Mouse (Mus musculus) intestine, postnatal 0 days (tissue): ENCODE measurements at regions not wholly inside any gene's neighbourhood (a gene's known extent, or its start where the extent isn't known, plus 50 kb on each side); places are given as distances from the start of the nearest gene placed in this dataset.

Experiments used
- ATAC-seq: fragments of 200-750 bp; cut with Nextera tagmentation; 2 replicates; pipeline ENCODE4 v1.8.0; 2017; ENCODE audit warnings: mild to moderate bottlenecking, moderate TSS enrichment, moderate library complexity
- H3K27ac ChIP-seq: fragments of 300-500 bp; sonication (generic); 2 replicates; pipeline ENCODE4 v1.5.1; 2014; ENCODE audit warnings: mild to moderate bottlenecking, low read depth, low read length, moderate library complexity
- H3K27me3 ChIP-seq: fragments of 300-500 bp; sonication (generic); replicated peaks from 2 replicates; pipeline ENCODE4 v1.6.1; 2014; ENCODE audit warnings: low read length, mixed read lengths; ENCODE audit not compliant: control insufficient read depth, insufficient read depth
- H3K36me3 ChIP-seq: fragments of 300-500 bp; sonication (generic); 2 replicates; pipeline ENCODE4 v1.6.1; 2014; ENCODE audit warnings: mild to moderate bottlenecking, moderate library complexity; ENCODE audit not compliant: control insufficient read depth, insufficient read depth
- H3K4me1 ChIP-seq: fragments of 300-500 bp; sonication (generic); replicated peaks from 2 replicates; pipeline ENCODE4 v1.6.1; 2014; ENCODE audit warnings: antibody characterized with exemption, low read length, mixed read lengths; ENCODE audit not compliant: control insufficient read depth, insufficient read depth
- H3K4me2 ChIP-seq: fragments of 300-500 bp; sonication (generic); replicated peaks from 2 replicates; pipeline ENCODE4 v1.6.1; 2014; ENCODE audit warnings: low read depth, mild to moderate bottlenecking, moderate library complexity
- H3K4me3 ChIP-seq: fragments of 300-500 bp; sonication (generic); 2 replicates; pipeline ENCODE4 v1.5.1; 2014; ENCODE audit warnings: low read depth, low read length
- H3K9ac ChIP-seq: fragments of 300-500 bp; sonication (generic); 2 replicates; pipeline ENCODE4 v1.6.1; 2014; ENCODE audit warnings: mild to moderate bottlenecking, low read depth, low read length
- H3K9me3 ChIP-seq: fragments of 300-500 bp; sonication (generic); 2 replicates; pipeline ENCODE4 v1.6.1; 2016; ENCODE audit warnings: mixed run types; ENCODE audit not compliant: control insufficient read depth
- CTCF ChIP-seq: sonication (generic); IDR thresholded peaks from 2 replicates; pipeline ENCODE4 v1.5.1; 2016; ENCODE audit warnings: low read depth, mild to moderate bottlenecking, control low read depth, antibody characterized with exemption, moderate library complexity
- WGBS: fragments of 180-500 bp; shearing (Covaris S2); extraction: QIAGEN DNeasy Blood & Tissue Kit; methylation state at CpG from one replicate; pipeline ENCODE4 v1.1.7; 2014; 5-methylcytosine and 5-hydroxymethylcytosine counted together

DNA sequence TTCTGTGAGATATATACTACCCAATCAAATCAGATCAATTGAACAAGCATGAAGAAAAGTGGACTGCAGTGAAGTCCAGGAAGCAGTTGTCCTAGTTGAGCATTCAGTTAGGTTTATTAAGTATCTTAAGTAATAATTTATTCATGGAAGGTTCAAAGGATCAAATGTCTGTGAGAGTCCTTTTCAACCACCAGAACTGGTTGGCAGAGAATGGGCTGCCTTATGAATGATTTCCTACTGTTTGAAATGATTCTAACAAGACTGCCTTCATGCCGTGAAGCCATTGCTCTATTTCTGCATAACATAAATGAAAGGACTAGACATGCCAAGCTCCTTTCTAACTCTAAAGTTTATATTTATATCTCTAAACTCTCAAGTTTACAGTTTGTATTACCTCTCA, 410.4 kb downstream of the Adcyap1 start:
- 91% methylated on average over 1 of the region's 1 CpGs for WGBS
- Histone ChIP-seq H3K4me1 (no peaks in the 10 kb centered on the region), H3K27me3 (no peaks in the 10 kb centered on the region), H3K4me2 (no peak overlapping the region), H3K9ac (no peak overlapping the region), H3K27ac (no peak overlapping the region), H3K4me3 (no peak overlapping the region), H3K9me3 (no peaks in the 10 kb centered on the region), H3K36me3 (no peaks in the 10 kb centered on the region)
- no peak for ATAC-seq
- TF ChIP-seq CTCF, result no peak

DNA sequence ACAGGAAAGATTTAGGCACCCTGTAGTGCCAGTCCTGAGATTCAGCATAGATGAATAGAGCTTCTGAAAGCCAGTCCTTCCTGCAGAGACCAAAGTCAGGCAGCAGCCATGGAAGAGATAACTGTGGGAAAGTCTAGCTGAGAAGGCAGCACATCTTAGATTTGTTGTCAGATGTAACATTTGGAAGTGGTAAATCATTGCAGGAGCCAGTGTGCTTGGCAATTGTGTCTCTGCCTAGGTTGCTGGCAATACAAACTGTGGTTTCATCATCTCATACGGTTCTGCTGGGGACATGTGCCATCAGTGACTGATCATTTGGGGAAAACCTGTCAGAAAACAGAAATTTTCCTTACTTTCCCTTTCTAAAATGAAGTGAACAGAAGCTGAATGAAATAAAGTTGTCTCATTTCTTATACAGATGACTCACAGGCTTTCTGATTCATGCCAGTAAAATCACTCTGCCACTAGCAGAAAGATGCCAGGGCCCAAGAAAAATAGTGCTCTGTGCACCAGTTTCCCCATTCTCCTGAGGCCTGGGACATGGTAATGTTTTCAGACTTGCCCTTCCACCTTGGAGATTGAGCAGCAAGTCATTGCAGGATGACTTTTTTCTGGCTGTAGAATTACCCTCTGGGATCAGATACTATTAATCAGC, 411.3 kb downstream of the Adcyap1 start:
- 57% methylated on average over 1 of the region's 1 CpGs for WGBS
- no peak for ATAC-seq
- no peak overlapping the region for H3K4me2 ChIP-seq
- H3K4me1 ChIP-seq, result no peaks in the 10 kb centered on the region
- H3K4me3 ChIP-seq, result no peak overlapping the region
- no peak overlapping the region for H3K9ac ChIP-seq
- H3K27ac ChIP-seq, result no peak overlapping the region
- no peak for TF ChIP-seq CTCF
- H3K36me3 ChIP-seq, result no peaks in the 10 kb centered on the region
- no peaks in the 10 kb centered on the region for H3K9me3 ChIP-seq
- H3K27me3 ChIP-seq, result no peaks in the 10 kb centered on the region
